Mouse (Mus musculus) spleen, postnatal 10 days (tissue): ENCODE data around the gene Slc35f6.

ENCODE experiments used
- DNase-seq, 2 experiments: peaks; one replicate each; pipeline ENCODE4 v3.0.0; 2021 to 2022; ENCODE audit warnings: low spot score in 2 of 2

Slc35f6 gene

DNA sequence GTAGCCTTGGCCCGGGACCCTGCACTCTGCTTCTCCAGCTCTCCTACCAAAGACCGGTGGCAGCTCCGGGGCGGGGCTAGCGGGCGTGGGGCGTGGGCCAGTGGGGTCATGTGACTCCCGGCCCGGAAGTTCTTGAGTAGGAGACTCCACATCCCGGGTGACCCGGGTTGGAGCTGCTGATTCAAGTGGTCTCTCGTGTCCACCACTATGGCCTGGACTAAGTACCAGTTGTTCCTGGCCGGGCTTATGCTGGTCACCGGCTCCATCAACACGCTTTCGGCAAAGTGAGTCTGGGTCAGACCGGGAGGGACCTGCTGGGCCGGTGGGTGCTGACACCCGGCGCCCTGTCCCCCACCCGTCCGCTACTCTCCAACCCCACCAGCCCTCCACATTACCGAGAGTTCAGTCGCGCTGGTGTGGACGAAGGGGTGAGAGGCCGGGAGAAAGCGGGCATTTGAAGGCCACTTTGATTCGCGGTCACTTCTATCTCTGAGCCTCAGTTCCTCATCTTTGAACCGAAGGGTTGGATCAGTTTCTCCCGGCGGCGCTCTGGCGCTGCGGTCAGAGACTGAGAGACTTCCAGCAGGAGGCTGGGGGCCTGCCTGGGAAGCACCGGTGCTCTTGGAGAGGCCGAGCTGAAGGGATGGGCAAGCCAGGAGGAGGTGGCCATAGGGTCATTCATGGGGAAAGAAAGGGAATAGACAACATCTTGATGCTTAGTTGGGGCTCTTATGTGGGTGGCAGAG lies at the start of gene Slc35f6:
Gene Slc35f6 (plus strand): TSS at position 119 of the 746 bp plus-strand sequence.
- DNase-seq, result peak; percentile 89 to 95

DNA sequence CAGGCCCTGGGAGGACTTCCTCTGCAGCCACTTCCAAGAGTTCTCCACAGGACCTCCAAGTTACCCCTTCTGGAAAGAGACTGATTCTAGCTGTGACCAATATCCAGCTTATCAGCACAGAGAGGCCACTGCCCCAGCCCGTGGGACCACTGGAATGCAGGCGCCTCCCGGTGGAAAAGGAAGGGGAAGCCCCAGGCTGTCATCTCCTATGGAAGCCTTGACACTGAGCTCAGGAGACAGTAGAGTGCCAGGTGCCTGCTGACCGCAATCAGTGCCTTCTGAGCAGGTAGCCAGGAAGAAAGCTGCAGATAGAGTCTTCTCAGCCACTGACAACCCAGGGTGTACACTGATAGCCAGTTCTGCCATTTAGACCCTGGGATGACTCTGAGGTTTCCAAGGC lies 46.3 kb upstream of the Slc35f6 start:
- DNase-seq, result no peak

DNA sequence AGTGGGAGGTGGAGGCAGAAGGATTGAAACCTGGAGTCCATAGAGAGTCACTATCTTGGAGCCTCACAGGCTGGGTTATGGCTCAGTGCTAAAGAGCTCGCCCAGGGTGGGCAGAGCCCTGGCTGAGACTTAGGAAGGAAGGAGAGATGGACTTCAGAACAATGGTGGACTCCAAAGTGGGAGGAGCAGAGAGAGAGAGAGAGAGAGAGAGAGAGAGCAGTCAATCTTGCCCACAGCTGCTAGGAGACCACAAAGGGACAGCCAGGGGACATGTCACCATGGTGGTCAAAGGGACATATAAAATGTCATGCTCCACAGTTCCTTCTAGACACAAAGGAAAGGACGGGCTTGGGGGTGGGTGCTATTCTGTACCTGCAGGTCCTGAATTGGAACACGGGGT lies 44.5 kb upstream of the Slc35f6 start:
- no peak for DNase-seq

DNA sequence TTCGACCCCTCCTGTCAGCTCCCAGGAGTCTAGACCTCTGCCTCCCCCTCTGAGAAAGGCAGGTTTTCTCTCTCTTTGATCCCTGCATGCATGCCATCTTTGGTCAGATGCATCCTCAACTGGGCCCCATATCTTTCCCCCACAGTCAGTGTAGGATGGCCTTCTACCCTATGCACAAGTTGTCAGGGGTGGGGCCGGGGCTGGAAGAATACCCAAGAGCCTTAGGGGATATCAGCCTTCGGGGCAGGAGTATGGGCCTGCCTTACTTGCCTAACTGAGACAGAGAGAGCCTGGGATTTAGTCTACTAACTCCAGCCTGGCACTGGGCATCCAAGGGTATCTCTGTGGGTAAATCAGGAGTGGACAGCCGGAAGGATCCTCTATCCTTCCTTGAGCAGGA lies 43.8 kb upstream of the Slc35f6 start:
- no peak for DNase-seq

DNA sequence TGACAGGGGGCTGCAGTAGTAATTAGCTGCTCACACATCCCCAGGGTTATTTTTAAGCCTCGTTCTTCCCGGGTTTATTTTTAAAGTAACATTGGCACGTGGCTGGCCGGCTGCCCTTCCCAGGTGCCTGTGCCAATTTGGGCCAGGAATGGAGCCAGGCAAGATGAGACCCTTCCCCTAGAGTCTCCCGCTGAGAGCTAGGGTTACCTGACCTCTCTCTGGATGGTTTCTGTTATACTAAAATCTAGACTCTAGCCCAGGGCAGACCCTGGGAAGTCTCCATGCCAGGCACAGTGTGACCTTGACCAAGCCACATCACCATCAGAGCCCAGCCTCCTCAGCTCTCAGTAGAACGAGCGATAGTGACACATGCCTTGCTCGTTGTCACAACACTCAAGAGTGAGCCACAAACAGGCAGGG lies 43.0 kb upstream of the Slc35f6 start:
- DNase-seq, result no peak

DNA sequence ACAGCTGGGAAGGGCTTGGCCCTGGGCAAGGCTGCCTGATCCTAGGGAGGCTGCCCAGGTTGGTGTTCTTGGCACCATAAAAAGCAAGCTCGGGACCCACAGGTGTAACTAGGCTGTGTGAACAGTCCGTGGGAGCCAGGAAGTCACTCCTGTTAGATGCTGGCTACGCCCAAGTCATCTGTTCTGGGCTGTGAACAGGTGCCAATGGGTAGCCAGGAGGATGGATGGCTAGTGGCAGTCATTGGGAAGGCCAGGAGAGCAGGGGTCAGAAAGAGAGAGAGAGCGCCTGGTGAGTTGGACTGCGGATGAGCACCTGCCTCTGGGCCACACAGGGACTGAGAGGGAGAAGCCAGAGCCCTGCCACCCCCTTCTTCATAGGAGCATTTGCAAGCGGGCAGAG lies 42.1 kb upstream of the Slc35f6 start:
- no peak for DNase-seq

DNA sequence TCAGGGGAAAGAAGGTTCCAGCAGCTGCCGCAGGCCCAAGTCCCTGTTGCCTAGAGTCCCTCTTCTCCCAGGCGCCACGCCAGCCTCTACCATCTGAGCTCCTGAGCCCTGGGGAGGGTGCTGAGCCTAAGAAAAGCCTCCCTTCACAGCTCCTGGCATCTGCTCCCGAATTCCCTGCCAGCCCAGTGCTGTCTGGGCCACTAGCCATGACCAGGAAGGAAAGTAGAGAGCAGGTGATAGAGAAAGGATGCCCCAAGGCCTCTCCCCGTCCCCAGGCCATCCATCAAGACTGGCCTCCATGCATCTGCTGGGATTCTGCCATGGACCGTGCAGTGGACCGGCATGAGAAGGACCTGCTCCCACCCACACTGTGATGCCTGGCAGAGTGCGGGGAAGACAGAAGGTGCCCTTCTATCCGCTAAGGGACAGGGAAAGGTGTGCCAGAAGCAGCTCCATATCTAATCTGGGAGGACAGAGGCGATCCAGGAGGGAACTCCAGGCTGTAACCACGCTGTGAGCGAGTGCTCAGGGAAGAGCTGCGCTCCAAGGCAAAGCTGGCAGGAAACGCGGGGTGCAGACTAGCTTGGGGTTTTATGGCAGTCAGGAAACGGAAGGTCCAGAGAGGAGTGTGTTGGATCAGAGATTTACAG lies 41.2 kb upstream of the Slc35f6 start:
- no peak for DNase-seq

DNA sequence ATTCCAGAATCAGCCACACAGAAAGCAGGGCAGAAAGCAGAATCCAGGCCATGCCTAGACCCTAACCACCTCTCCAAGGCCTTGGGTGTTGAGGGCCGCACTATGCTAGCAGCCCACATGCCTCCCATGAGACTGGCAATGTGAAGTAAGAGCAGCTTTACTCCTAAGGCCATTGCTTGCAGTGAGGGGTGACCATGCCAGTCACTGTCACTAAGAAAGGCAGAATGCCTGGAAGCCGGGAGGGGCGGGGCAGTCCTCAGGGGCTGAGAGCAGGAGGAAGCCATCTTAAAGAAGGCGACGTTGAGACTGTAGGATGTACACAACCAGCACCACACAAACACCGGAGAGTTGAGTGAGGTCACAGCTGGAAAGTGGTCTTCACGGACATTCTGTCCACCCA lies 38.6 kb upstream of the Slc35f6 start:
- DNase-seq, result no peak

DNA sequence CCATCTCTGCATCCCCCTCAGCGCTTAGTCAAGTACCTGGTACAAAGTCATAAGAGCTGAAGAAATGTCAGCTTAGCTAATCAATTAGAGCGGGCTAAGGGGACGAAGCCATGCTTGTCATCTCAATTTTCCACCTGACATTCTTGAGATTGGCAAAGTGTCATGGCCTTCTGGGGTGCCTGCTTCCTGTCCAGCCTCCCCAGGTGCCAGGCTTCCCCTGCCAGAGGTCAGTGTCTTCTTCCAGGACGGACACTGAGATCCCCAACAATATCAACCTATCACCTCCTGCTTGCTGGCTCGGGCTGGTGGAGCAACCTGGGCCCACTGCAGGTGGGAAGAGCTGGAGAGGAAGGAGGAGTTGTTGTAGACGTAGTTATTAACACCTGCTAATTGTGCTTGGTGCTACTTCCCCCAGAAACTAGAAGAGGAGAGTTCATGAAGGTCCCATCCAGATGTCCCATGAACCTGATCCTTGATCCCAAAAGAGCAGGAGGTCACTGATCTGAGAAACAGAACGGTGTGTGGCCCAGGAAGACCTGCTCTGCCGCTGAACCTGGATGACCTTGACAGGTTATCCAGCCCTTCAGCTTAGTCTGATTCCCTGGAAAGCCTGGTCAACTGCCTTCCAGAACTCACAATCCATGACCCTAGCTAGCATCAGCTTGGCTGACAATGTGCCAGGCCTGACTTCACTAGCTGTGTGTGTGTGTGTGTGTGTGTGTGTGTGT lies 37.7 kb upstream of the Slc35f6 start:
- no peak for DNase-seq

DNA sequence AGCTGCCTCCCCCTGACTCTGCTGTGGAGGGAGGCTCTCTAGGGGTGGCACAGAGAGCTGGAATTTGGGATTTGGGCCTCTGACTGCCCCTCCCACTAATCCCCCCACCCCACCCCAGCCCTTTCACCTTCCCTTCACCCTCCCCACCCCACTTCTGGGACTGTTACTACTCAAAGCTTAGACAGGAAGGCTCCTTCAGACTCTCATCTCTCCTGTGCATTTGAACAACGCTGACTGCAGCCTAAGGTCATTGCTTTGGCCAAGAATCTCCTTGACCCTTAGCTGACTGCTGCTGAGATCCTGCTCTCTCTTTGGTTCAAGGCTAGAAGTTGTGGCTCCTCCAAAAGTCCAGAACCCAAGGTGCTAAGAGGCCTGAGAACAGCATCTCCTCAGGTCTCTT lies 36.6 kb upstream of the Slc35f6 start:
- no peak for DNase-seq

DNA sequence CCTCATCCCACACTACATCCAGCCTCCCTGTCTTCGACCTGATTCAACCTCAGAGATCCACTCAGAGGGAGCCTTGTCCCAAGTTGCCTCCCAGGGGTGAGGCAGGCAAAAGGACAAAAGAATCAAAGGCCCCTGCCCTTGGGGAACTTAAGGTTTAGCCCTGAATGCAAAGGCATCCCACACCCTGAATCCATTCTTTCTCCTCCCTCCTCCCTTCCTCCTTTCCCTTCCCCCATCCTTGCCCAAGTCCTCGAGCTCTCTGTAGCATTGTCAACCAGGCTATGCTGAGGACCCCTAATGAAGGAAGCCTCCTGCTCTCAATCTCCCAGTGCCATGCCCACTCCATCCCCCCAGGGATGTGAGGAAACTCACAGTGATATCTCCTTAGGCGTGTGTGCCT lies 36.0 kb upstream of the Slc35f6 start:
- no peak for DNase-seq

DNA sequence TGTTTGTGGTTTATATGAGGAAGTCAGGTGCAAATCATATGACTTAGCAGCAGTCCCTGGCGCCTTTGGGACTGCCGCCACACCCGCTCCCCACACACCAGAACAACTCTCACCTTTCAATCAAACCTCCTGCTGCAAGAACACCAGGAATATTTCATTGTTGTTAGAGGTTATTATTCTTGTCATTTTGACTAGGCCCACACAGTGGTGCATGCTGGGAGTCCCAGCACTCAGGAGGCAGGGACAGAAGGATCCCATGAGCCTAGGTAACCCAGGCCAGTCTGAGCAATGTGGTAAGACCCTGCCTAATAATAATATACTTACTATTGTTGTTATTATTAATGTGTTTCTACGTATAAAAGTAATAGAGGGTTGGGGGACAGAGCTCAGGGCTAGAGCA lies 35.2 kb upstream of the Slc35f6 start:
- no peak for DNase-seq

DNA sequence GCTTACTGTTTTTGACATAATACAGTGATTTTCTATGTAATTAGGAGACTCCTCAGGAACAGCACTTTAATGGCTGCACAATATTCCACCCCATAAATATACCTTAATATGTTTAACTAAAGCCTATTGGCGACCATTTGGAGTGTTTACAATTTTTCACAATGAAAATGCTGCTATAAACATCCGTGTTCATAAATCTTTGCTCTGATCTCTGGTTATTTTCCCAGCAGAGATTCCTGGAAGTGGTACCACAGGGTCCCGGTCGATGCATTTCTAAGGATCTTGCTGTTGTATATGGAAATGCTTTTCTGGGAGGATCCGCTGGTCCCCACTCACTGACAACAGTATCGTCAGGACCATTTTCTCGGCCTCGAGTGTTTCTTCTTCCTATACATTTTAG lies 34.5 kb upstream of the Slc35f6 start:
- no peak for DNase-seq

DNA sequence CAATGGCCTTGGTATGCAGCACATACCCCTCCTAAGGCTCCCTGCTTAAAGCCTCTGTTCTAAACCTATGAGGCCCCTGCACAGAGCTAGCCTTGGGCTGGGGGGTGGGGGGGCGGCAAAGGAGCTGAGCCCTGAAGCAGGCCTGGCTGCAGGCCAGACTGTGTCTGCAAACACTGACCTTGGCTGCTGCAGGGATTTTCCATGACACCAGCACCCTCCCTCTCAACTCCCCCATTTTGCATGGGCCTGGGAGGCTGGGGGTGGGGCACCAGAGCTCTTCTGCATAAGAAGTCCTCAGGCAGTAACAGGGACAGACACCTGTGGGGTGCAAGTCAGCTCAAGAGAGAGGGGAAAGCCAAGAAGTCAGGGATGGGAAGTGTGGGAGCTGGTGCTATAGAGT lies 33.5 kb upstream of the Slc35f6 start:
- DNase-seq, result no peak

DNA sequence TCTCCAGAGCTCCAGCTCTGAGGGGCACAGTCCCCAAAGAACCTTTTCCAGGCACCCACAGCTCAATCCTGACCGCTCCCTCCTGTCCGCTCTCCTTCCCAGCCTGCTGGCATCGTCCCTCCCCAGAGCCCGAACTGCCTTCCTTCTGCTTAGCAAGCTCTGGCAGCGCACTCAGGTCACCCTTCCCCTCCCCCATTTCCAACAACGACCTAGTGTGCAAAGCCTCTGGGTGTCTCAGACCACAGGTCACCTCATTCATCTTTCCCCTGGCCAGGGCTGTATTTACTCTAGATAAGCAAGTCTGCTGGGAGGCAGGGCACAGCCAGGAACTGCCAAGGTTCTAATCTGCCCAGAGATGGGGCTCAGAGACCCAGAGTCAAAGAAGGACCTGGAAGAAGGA lies 32.3 kb upstream of the Slc35f6 start:
- DNase-seq, result no peak

DNA sequence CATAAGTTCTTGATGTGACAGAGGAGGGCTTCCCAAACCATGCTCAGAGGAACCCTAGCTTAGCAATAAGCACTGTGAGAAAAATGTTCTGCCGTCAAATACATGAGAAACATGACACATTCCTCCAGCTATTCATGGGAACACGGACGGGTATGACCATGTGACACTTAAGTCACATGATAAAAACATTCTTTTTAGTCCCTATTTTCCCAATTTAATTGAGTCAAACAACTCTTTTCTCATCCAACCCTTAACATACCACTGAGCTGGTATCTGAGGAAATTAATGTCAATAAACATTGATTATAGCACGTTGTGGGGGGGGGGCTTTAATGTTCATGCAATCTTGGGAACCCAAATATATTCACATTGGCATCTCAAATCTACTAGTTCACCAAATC lies 31.9 kb upstream of the Slc35f6 start:
- DNase-seq, result no peak

DNA sequence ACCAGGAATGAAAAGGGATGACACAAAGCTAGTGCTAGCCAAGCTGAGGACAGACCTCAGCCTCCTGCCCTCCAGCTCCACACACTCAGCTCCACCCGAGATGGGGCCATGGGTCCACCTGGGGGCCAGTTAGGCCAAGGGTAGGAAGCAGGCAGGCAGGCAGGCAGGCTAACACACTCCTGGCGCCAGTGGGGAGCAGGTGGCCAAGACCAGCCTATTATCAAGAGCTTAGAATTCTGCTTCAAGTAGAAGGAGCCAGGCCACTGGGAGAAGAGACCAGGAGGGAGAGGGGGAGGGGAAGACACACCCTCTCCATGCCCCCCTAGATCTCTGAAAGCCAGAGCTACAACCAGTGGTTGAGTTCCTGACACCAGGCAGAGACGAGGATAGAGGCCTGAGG lies 31.1 kb upstream of the Slc35f6 start:
- no peak for DNase-seq

DNA sequence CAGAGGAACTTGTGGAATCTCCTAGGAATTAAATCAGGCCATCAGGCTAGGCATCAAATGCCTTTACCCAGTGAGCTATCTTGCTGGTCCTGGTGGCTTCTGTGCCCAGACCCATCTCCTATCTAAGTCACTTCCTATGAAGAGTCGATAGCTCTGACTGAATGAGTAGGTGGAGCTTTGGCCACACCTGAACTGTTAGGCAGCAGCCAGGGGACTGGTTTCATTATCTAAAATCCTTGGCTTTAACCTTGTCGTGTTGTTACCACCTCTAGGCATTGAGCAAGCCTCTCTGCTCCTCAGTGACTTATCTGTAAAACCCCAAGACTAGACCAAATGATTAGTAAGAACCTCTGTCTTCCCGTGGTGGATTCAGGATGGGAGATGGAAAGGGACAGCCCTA lies 30.4 kb upstream of the Slc35f6 start:
- no peak for DNase-seq

DNA sequence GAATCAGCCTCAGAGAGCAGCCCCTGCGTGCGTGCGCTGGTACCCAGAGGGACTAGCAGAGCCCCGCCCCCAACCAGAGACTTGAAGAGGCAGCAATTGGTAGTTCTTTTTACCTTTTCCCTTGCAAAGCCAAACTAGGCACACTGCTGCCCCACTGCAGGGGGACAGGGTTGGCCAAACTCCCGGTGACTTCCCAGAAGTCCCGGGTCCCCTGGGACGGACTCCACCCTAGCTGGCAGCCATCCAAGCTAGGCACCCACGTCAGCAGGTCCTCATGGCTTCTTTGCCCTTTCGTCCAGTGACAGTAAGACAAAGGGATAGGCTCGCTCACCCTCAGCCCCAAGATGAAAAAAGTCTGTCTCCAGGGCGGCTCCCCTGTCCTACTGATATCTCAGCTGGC lies 29.9 kb upstream of the Slc35f6 start:
- DNase-seq, result no peak

DNA sequence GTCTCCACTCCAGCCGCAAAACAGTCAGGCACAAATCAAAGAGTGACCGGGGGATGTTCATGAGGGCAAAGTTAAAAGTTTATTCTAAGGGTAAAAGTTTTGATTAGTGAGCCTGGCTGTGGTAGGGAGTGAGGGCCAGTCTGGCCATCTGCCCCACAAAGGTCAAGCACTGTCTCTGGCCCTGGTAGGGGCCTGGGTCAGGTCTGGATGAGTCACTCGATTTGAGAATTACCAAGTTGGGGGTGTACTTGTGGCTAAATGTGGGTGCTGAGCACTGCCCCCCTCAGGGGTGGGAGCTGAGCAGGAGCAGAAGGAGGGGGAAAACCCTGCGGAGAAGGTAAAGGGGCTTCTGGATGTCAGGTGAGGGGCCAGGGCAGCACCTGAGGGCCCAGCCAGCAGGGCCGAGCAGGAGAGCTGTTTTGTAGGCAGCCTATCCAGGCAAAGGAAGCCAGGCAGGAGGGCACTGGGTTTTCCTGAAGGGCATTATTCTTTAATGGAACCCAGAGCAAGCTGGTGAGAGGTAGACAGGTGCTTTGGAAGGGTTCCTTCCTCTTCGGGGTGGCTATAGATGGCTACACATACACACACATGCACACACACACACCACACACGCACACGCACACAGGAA lies 29.2 kb upstream of the Slc35f6 start:
- DNase-seq, result no peak

DNA sequence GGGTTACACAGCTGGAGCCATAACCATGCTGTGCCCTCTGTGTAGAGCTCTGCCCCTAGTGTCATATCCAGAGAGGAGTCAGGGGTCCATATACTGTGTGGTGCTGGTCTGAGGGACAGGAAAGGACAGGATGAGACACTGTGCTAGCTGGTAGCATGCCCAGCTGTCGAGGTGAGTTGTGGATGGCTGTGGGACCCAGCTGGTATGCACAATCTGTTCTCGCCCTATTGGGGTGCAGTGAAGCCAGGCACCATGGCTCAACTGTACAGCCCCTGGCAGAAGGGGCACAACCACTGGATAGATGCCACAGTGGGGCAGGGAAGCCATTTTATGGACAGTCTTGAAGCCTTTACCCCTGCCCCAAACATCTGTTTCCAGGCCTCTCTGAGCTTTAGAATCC lies 28.5 kb upstream of the Slc35f6 start:
- no peak for DNase-seq

DNA sequence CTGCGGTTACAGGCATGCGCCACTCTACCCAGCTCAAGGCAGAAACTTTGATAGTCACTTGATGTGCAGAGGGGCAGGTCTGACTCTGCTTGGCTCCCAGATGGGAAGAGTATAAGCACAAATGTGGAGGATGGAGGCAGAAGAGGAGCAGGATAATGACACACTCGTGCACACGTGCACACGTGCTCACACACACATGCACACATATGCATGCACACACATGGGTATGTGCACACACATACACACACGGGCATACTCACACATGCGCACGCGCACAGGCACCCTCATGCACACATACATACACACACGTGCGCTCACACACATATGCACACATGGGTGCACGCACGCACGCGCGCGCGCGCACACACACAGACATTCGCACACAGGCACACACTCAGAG lies 27.2 kb upstream of the Slc35f6 start:
- DNase-seq, result no peak
